Mouse (Mus musculus): Measurements from ENCODE around the gene Pakap.

DNA sequence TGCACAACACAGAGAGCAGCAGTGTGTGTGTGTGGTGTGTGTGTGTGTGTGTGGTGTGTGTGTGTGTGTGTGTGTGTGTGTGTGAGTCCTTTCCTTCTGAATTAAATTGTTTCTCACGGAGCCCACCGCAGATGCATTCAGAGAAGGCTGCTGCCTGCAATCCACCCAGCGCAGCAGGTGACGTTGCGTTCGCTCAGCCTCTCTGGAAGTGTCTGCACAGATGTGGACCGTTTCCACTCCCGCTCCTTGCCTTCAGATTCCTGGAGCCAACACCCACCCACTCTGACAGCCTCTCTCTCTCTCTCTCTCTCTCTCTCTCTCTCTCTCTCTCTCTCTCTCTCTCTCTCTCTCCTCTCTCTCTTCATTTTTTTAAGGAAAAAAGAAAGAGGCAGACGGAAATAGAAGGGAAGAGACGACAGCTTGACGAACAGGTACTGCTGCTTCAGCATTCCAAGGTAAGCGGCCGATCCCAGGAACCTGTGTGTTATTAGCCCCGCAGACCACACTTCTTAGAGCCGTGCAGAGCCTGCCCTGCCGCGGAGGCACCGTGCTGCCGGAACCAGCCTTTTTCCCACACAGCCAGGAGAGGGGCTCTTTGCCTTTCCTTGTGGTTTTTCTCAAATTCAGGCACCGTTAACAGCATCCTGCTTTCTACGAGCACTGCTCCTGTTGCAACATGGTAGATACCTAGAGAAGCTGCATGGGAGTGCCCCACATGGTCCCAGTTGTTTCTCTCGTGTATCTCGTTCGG is 69.8 kb downstream of the Pakap start:
- TF ChIP-seq CTCF (IDR thresholded peaks at IDR 0.05; ENCODE audit: low read depth, low read length) (no peak), GATA1 (IDR thresholded peaks at IDR 0.05; ENCODE audit: borderline replicate concordance, low read length) (no peak), TAL1 (conservative IDR thresholded peaks at IDR 0.05; ENCODE audit: low read depth, low read length) (no peak), POLR2AphosphoS5 (IDR thresholded peaks at IDR 0.05; ENCODE audit: insufficient replicate concordance, low read depth, low read length) (no peak)

Data from G1E (cell line).